Mouse (Mus musculus) embryonic facial prominence, embryonic 11.5 days (tissue): ENCODE data around the gene Bod1l. TPM values are rescaled to one million over a fixed set of nuclear protein-coding genes. Genes with fewer than 3 reads are reported as not detected.

Experiments used
- ATAC-seq: fragments of 200-750 bp; cut with Nextera tagmentation; replicated peaks from 2 replicates; pipeline ENCODE4 v1.8.0; 2017; ENCODE audit warnings: low read depth; ENCODE audit not compliant: insufficient number of reproducible peaks, low FRiP score, low TSS enrichment
- DNase-seq: peaks from one replicate; pipeline ENCODE4 v3.0.0-alpha.2; 2015; ENCODE audit warnings: low spot score
- H3K27ac ChIP-seq: fragments of 300-500 bp; sonication (generic); replicated peaks from 2 replicates; pipeline ENCODE4 v1.5.1; 2014; ENCODE audit warnings: mild to moderate bottlenecking, low read depth, low read length, control low read depth
- H3K27me3 ChIP-seq: fragments of 300-500 bp; sonication (generic); 2 replicates; pipeline ENCODE4 v1.6.1; 2014; ENCODE audit warnings: mild to moderate bottlenecking, low read length, moderate library complexity, mixed read lengths; ENCODE audit not compliant: control insufficient read depth, insufficient read depth
- H3K36me3 ChIP-seq: fragments of 300-500 bp; sonication (generic); replicated peaks from 2 replicates; pipeline ENCODE4 v1.6.1; 2014; ENCODE audit warnings: low read depth, mild to moderate bottlenecking, low read length, moderate library complexity, mixed read lengths; ENCODE audit not compliant: control insufficient read depth, insufficient read depth
- H3K4me1 ChIP-seq: fragments of 300-500 bp; sonication (generic); 2 replicates; pipeline ENCODE4 v1.6.1; 2014; ENCODE audit warnings: low read length, mixed read lengths; ENCODE audit not compliant: control insufficient read depth, insufficient read depth
- H3K4me2 ChIP-seq: fragments of 300-500 bp; sonication (generic); 2 replicates; pipeline ENCODE4 v1.6.1; 2014; ENCODE audit warnings: low read depth, mild to moderate bottlenecking, control low read depth, low read length, moderate library complexity
- H3K4me3 ChIP-seq: fragments of 300-500 bp; sonication (generic); 2 replicates; pipeline ENCODE4 v1.5.1; 2014; ENCODE audit warnings: low read depth, low read length, control low read depth
- H3K9ac ChIP-seq: fragments of 300-500 bp; sonication (generic); replicated peaks from 2 replicates; pipeline ENCODE4 v1.6.1; 2014; ENCODE audit warnings: mild to moderate bottlenecking, control low read depth, low read length
- H3K9me3 ChIP-seq: fragments of 300-500 bp; sonication (generic); replicated peaks from 2 replicates; pipeline ENCODE4 v1.6.1; 2016; ENCODE audit warnings: mild to moderate bottlenecking, low read length, inconsistent platforms, mixed read lengths; ENCODE audit not compliant: control insufficient read depth
- WGBS: fragments of 180-500 bp; shearing (Covaris S2); extraction: QIAGEN DNeasy Blood & Tissue Kit; methylation state at CpG from one replicate; pipeline ENCODE4 v1.1.7; 2014; 5-methylcytosine and 5-hydroxymethylcytosine counted together
- polyA plus RNA-seq: library from polyadenylated mRNA; unstranded; fragments of >200 nt; fragmentation: Nextera tagmentation; extraction: Ambion mirVana; gene quantifications from 2 replicates; pipeline ENCODE4 v1.2.1, GENCODE M21; 2014

Bod1l gene
- polyA plus RNA-seq, 1 experiment from 2014 or later, result 25.2 TPM

DNA sequence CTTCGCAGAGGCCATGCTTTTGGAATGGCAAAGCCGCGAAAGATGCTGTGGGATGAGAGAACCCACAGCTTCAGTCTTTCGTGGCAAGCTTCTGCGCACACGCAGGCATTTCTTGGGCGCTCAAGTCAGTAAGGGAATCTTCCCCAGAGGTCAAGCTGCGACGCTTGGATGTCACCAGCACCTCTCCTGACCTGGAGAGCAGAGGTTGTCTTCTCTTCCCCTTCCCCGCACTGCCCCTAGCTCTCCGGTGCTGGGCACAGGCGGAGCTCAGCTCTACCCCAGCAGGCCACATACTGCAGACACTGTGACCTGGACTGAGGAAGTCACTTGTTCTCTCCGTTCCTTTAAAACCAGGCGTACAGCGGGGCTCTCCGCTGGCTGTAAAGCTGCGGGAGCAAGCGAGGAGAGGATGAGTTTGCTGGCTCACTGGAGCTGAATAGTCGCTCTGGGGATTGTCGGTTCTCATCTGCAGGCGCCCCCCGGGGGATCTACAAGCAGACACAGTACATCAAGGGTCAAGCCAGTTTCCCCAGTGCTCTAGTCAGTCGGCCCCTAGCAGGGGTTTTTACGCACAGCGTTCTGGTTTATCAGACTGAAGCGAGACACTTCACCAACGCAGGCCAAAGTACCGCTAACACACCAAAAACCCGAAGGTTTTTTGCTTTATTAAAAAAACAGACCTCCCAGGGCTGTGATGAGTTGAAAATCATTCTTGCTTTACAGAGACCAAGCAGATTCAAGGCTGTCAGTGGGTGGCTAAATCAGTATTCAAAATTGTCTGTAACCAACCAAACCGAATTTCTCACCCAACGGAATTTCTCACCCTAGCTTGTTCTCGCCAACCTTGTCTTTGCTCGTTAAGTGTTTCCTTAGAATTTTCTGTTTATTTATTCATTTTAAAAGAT, 76.6 kb downstream of the Bod1l start:
- H3K27me3 ChIP-seq, result peaks cover 43% of the 10 kb centered on the region
- no peaks in the 10 kb centered on the region for H3K9me3 ChIP-seq
- no peak for ATAC-seq
- peaks cover 8% of the 10 kb centered on the region for H3K4me1 ChIP-seq
- no peak overlapping the region for H3K9ac ChIP-seq
- no peak for DNase-seq
- no peak overlapping the region for H3K27ac ChIP-seq
- 0 out of 2 replicates have a peak overlapping the region, but pooled peaks have one; percentile 1 for H3K4me3 ChIP-seq
- H3K36me3 ChIP-seq, result no peaks in the 10 kb centered on the region
- peak overlapping the region; percentile 23 for H3K4me2 ChIP-seq
- WGBS, result 3% methylated on average over 33 of the region's 33 CpGs

DNA sequence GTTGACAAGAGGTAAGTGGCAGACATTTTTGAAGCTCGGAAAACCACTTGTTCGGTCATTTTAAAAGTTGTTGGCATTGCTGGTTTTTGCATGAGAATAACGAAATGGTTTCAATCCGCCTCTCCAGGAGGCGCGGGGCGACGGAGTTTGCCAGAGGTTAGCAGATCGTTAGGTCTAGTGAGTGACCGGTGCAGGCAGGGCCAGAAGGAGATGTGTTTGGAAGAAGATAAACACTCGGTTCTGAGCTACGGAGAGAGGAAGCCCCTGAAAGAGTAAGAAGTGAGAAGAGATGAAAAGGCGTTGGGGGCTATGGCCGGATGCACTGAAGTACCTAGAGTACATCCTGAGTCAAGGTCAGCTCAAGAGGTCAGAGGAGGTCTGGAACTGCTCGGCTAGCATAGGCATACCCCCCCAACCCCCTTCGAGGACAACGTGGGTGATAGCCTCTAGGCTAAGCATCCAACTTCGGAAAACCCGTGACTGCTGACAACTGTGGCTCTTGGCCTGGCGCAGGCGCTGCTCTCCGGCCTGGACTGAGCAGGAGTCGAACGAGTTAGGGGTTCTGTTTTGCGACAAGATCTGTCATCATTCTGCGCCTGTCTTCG, 77.6 kb downstream of the Bod1l start:
- DNase-seq, result no peak
- Histone ChIP-seq H3K36me3 (no peaks in the 10 kb centered on the region), H3K27ac (no peak overlapping the region), H3K4me3 (no peak overlapping the region), H3K4me1 (peaks cover 9% of the 10 kb centered on the region), H3K9ac (no peak overlapping the region), H3K27me3 (peaks cover 53% of the 10 kb centered on the region), H3K4me2 (no peak overlapping the region), H3K9me3 (no peaks in the 10 kb centered on the region)
- ATAC-seq, result no peak
- WGBS, result 4% methylated on average over 27 of the region's 27 CpGs

DNA sequence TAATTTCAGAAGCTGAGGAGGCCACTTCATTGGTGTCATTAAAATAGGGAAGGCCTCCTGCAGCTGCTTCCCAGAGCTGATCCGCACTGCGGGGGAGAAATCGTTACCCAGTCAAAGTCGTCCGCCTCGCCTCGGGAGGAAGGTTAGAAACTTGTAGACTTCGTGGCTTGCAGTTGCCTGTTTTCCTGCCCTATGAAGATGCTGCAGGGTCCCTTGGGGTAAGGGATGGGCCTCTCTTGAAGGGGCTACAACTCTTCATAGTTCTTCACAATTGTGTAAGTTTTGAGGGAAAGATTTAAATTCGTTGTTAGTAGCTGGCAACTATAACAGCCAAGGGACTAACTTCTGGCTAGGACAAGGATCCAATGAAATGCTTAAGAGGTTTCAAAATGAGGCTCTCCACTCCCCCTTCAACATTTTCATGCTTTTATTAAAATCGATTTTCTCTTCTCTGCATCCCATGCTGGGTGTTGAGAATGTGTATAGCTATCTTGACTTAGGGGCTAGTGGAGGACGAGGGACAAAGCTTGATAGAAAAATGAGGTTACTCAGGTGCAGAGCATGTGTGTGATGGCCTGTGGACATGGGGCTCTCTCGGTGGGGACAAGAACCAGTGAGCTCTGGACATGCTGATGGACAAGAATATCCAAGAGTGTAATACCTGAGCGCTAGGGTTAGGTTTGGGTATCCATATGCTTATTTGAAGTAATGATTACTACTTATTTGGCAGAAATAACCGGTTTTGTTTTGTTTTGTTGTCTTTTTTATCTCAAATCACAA, 78.3 kb downstream of the Bod1l start:
- ATAC-seq, result no peak

DNA sequence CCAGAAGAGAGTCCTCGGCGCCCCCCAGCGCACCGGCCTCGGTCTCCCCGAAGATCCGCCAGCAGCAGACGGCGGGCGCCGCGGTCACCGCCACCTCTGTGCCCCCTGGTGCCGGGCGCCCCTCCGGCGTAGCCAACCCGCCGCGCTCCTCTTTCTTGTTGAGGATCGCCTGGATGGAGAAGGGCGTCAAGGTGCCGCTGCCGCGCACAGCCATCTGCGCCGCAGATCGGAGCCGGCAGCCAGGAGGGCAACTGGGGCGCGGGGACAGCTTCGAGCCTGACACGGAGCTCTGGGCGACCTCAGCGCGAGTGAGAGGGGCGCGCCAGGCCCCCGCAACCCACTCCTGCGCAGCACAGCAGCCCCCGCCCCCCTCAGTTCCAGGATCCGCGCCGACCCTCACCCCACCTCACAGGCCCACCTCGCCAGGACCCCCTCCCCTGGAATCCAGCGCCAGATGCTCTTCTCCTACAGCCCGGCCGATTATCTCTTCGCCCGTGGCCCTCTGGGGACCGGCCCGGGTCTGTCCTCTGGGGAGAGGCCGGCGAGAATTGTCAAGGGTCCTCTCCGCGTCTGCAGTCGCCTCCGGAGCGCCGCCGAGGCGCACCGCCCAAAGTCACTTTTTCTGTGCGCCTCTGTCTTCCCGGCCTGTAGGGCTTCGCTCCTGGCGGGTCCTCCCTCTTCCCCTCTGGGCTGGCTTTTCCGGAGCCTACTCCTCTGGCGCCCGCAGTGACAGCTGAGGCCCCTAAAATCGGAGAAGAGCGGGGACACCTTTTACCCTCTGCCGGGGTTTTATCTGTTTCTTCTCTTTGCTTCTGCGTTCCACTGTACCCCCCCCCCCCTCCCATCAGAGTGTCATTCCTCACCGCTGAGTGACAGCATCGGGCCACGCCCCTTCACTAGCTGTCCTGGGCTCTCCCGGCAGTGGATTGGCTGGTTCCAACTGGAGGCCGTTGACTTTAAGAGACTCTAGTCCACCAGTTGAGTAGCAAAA, 80.1 kb downstream of the Bod1l start, which contains the start of gene Nkx3-2:
TSS of gene Nkx3-2 (minus strand) at position 771 of the 991 bp plus-strand sequence.
- no peaks in the 10 kb centered on the region for H3K9me3 ChIP-seq
- ATAC-seq, result peak; percentile 70
- no peaks in the 10 kb centered on the region for H3K36me3 ChIP-seq
- peak within 1 kb of the TSS; percentile 41 for H3K4me3 ChIP-seq
- no peak within 1 kb of the TSS for H3K27ac ChIP-seq
- peak within 1 kb of the TSS; percentile 51 for H3K9ac ChIP-seq
- peaks cover 70% of the 10 kb centered on the region for H3K27me3 ChIP-seq
- H3K4me1 ChIP-seq, result peaks cover 12% of the 10 kb centered on the region
- peak; percentile 78 for DNase-seq
- WGBS, result under 1% methylated on average over 54 of the region's 79 CpGs
- H3K4me2 ChIP-seq, result peak within 1 kb of the TSS; percentile 78

More for the DNA sequence above, 78.3 kb downstream of the Bod1l start:
- Histone ChIP-seq H3K27ac (no peak overlapping the region), H3K9ac (no peak overlapping the region), H3K27me3 (peaks cover 59% of the 10 kb centered on the region), H3K4me2 (no peak overlapping the region), H3K4me3 (no peak overlapping the region), H3K4me1 (peaks cover 12% of the 10 kb centered on the region), H3K9me3 (no peaks in the 10 kb centered on the region), H3K36me3 (no peaks in the 10 kb centered on the region)
- WGBS, result under 1% methylated on average over 14 of the region's 14 CpGs
- no peak for DNase-seq

DNA sequence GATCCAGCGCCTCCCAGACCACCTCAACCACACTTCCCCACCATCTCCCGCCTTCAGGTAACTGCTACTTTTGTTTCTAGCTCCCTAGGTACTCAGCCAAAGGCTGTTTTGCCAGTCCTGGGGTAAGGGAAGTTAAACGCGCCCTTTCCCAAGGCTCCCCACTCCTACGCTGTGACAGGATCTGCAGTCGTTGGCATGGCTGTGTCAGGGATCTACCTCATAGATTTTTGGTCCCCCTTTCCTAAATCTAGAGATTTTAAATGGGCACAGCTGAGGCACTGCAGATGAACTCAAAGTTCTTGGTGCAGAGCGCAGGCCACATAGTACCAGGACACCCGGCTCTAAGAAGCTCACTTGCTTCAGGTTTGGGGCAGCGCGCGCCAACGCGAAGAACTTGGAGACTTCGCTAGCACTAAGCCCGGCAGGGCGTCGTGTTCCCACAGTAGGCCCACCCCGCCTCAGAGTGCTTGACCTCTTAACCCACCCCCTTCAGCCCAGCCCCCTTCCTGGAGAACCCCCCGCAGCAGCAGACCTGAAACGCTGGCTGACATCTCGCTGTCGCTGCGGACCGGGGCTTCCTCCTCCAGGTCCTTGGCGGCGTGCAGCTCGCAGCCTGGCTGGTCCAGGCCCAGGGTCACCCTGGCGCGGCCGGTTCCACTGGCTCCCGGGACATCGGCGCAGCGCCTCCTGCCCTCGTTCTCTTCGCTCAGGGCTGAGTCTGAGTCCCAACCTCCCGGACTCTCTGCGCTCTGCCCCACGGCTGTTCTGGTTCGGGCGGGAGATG, 81.0 kb downstream of the Bod1l start:
- peaks cover 12% of the 10 kb centered on the region for H3K4me1 ChIP-seq
- 0% methylated on average over 39 of the region's 41 CpGs for WGBS
- H3K9me3 ChIP-seq, result no peaks in the 10 kb centered on the region
- H3K27ac ChIP-seq, result no peak overlapping the region
- ATAC-seq, result peak; percentile 24
- peak overlapping the region; percentile 41 for H3K4me3 ChIP-seq
- peaks cover 78% of the 10 kb centered on the region for H3K27me3 ChIP-seq
- H3K9ac ChIP-seq, result peak overlapping the region; percentile 51
- H3K4me2 ChIP-seq, result peak overlapping the region; percentile 78
- no peak for DNase-seq
- no peaks in the 10 kb centered on the region for H3K36me3 ChIP-seq

DNA sequence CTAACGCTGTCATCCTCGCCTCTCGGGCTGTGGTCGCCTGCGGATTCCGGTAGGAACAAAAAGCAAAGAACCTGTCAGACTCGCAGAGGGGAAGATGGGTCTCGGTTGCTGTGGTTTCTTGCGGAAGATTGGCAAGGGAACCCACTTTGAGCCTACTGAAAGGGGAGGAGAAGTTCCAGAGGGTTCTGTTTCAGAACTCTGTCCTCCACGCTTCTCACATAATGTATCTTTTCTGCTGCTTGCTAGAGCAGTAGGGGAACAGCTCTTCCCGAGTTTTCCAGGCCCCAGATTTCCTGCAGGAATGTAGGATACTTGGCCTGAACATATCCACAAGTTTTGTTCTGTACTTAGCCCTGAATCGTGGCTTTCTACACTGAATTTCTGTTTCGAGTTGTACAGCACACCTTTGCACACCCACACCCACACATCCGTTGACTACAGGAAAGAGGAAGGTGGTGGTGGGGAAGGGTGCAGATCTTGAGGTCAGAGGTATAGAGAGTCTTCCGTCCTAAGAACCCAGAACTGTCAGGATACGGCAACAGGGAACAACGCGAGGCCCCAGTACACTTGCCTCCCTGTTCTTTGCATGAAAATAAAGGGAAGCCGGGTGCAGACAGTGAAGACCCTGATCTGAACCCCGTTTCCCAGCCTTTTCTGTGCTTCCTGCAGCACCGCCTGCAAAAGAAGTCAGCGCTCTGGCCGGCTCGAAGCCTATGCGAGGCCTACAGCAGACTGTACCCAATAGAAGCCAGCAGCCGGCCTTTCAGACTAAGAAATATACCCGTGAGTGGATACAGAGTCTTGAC, 81.8 kb downstream of the Bod1l start:
- Histone ChIP-seq H3K4me3 (peak overlapping the region; percentile 41), H3K36me3 (no peaks in the 10 kb centered on the region), H3K4me1 (peaks cover 12% of the 10 kb centered on the region), H3K27ac (no peak overlapping the region), H3K27me3 (peaks cover 76% of the 10 kb centered on the region), H3K4me2 (peak overlapping the region; percentile 13), H3K9ac (peak overlapping the region; percentile 18), H3K9me3 (no peaks in the 10 kb centered on the region)
- DNase-seq, result no peak
- ATAC-seq, result no peak
- 1% methylated on average over 27 of the region's 27 CpGs for WGBS
